Mouse (Mus musculus) spleen, adult 2 months (tissue): ENCODE data around the gene Grik3.

Experiments
- CTCF ChIP-seq: fragments of 200-500 bp; IDR thresholded peaks from 2 replicates; pipeline ENCODE4 v1.5.1; 2011; ENCODE audit warnings: mild to moderate bottlenecking, inconsistent platforms; ENCODE audit not compliant: insufficient read depth, insufficient read length, insufficient replicate concordance; ENCODE audit errors: extremely low read depth
- POLR2A ChIP-seq: fragments of 200-500 bp; IDR thresholded peaks from 2 replicates; pipeline ENCODE4 v1.6.1; 2011; ENCODE audit warnings: low read depth, low read length, inconsistent platforms

DNA sequence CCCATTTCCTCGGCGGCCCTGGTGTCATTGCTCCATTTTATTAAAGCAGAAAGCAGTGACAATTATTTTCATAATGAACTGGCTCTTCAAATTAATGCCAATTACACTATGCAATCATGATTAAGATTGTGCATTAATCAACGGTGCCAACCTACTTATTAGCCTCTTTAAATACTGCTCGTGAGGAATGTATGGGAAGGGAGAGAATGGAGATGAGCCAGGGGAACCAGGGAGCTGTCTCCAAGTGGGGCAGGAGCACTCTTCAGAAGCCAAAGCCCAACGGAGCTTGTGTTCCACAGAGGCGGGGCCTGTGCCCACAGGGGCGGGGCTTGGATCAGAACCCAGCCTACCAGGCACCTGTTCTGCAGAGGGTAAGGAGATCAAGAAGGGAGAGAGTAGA lies 114.0 kb downstream of the Grik3 start:
- TF ChIP-seq CTCF (no peak), POLR2A (no peak)
